Mouse (Mus musculus): ENCODE measurements at regions not wholly inside any gene's neighbourhood (a gene's known extent, or its start where the extent isn't known, plus 50 kb on each side); places are given as distances from the start of the nearest gene placed in this dataset.

DNA sequence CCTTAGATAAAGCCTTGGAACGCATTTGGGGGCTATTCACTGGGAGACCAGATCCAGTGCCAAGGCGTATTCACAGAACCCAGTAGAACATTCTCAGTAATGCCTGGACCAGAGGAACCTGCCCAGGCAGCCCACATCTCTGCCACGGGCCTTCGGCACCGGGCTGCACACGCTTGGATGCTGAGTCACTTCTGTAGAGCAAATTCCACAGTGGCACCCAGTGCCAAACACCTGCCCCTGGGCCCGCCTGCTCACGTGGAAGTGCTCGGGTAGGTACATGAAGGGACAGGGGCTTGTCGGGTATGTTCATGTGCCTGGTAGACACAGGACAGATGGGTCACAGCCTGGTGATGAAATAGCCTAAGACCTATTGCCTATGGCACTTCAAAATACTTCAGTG lies 152.8 kb downstream of the Dll1 start:
- no peak for TF ChIP-seq POLR2A (IDR thresholded peaks at IDR 0.05; ENCODE audit: low read depth, low read length)
- TF ChIP-seq CTCF (IDR thresholded peaks at IDR 0.05; ENCODE audit: borderline replicate concordance, insufficient read depth, low read length): no peak
